Mouse (Mus musculus): ENCODE results near the gene Trub2.

Trub2 gene

GRCm38 (mm10) chr2:29748499-29748898, 39.8 kb downstream of the Trub2 start:
- CTCF ChIA-PET, result interaction anchor here (0.5 to 2.3 kb wide), 40 partner anchors 9 to 626 kb away, joined by 3 to 18 read pairs (median 4); partner anchors contain the start of gene Rapgef1 (in 1 of the 4)

GRCm38 (mm10) chr2:29747852-29748251, 40.5 kb downstream of the Trub2 start:
- ChIA-PET POLR2A (interaction anchor here (0.6 to 35.2 kb wide), 89 partner anchors 9 to 824 kb away, joined by 3 to 884 read pairs (median 4); partner anchors contain the start of genes Slc27a4 (in 2 of the 4), Coq4 (in 1 of the 4), Gm13547 (in 1 of the 4) and Odf2 (in 1 of the 4)), CTCF (interaction anchor here (0.5 to 2.3 kb wide), 64 partner anchors 8 to 925 kb away, joined by 3 to 18 read pairs (median 4); partner anchors contain the start of genes Rapgef1 (in 2 of the 4), Coq4 (in 1 of the 4) and Urm1 (in 1 of the 4))

More at GRCm38 (mm10) chr2:29748499-29748898, 39.8 kb downstream of the Trub2 start:
- POLR2A ChIA-PET, result interaction anchor here (0.6 to 35.2 kb wide), 91 partner anchors 8 to 524 kb away, joined by 3 to 884 read pairs (median 4); partner anchors contain the start of genes Slc27a4 (in 2 of the 4), Coq4 (in 1 of the 4), Gm13547 (in 1 of the 4) and Odf2 (in 1 of the 4)

GRCm38 (mm10) chr2:29747188-29747782, 41.0 kb downstream of the Trub2 start:
- CTCF ChIA-PET, result interaction anchor here (0.6 to 2.3 kb wide), 43 partner anchors 8 to 925 kb away, joined by 3 to 15 read pairs (median 4); partner anchors contain the start of genes Rapgef1 (in 2 of the 4), Coq4 (in 1 of the 4) and Urm1 (in 1 of the 4)
- POLR2A ChIA-PET, result interaction anchor here (0.6 to 35.2 kb wide), 57 partner anchors 9 to 823 kb away, joined by 3 to 884 read pairs (median 5); partner anchors contain the start of genes Slc27a4 (in 2 of the 4), Coq4 (in 1 of the 4), Rapgef1 (in 1 of the 4) and Urm1 (in 1 of the 4)

- CTCF ChIA-PET, result interaction anchor here in 2 of 4 experiments (0.8 to 1.6 kb wide), 3 partner anchors 13 to 74 kb away, joined by 3 to 5 read pairs (median 3); no protein-coding TSS in a partner anchor
- POLR2A ChIA-PET, result interaction anchor here in 3 of 4 experiments (0.6 to 35.2 kb wide), 13 partner anchors 9 to 391 kb away, joined by 3 to 884 read pairs (median 3); partner anchors contain the start of gene Coq4 (in 1 of the 3)
Measured at GRCm38 (mm10) chr2:29744256-29744655, 44.0 kb downstream of the Trub2 start.

- ChIA-PET POLR2A (interaction anchor here in 3 of 4 experiments (0.6 to 42.2 kb wide), 14 partner anchors 4 to 108 kb away, joined by 3 to 884 read pairs (median 4); partner anchors contain the start of genes Gm13420 (in 2 of the 3), Gm13547 (in 1 of the 3) and Slc27a4 (in 1 of the 3)), CTCF (interaction anchor here in 2 of 4 experiments (1.3 to 1.5 kb wide), 3 partner anchors 9 to 33 kb away, joined by 3 to 9 read pairs (median 4); no protein-coding TSS in a partner anchor)
Measured at GRCm38 (mm10) chr2:29741207-29741606, 47.1 kb downstream of the Trub2 start.

GRCm38 (mm10) chr2:29739368-29739767, 48.9 kb downstream of the Trub2 start:
- ChIA-PET CTCF (interaction anchor here in 3 of 4 experiments (0.8 to 1.7 kb wide), 8 partner anchors 9 to 129 kb away, joined by 3 to 13 read pairs (median 4); partner anchors contain the start of genes Cercam (in 1 of the 3) and Gm13547 (in 1 of the 3)), POLR2A (interaction anchor here (0.5 to 42.2 kb wide), 20 partner anchors 2 to 664 kb away, joined by 3 to 884 read pairs (median 4); partner anchors contain the start of gene Gm13420 (in 2 of the 4))

- POLR2A ChIA-PET, result interaction anchor here (0.6 to 42.2 kb wide), 23 partner anchors 2 to 214 kb away, joined by 3 to 884 read pairs (median 4); partner anchors contain the start of gene Gm13420 (in 2 of the 4)
- CTCF ChIA-PET, result interaction anchor here in 3 of 4 experiments (0.6 to 1.7 kb wide), 8 partner anchors 10 to 130 kb away, joined by 3 to 13 read pairs (median 4); partner anchors contain the start of genes Cercam (in 1 of the 3) and Gm13547 (in 1 of the 3)
Measured at GRCm38 (mm10) chr2:29738799-29739198, 49.5 kb downstream of the Trub2 start.

GRCm38 (mm10) chr2:29737209-29737925, 50.9 kb downstream of the Trub2 start:
- ChIA-PET POLR2A (interaction anchor here in 2 of 4 experiments (0.9 to 42.2 kb wide), 13 partner anchors 0 to 253 kb away, joined by 3 to 884 read pairs (median 4); partner anchors contain the start of gene Gm13420 (in 2 of the 2)), CTCF (no interaction called here)

GRCm38 (mm10) chr2:29735708-29736107, 52.6 kb downstream of the Trub2 start:
- CTCF ChIA-PET, result interaction anchor here in 2 of 4 experiments (1.0 to 1.3 kb wide), 2 partner anchors 12 to 27 kb away, joined by 3 read pairs; no protein-coding TSS in a partner anchor
- POLR2A ChIA-PET, result interaction anchor here in 2 of 4 experiments (0.6 to 42.2 kb wide), 13 partner anchors 1 to 104 kb away, joined by 3 to 884 read pairs (median 5); partner anchors contain the start of gene Gm13420 (in 2 of the 2)

GRCm38 (mm10) chr2:29733348-29733747, 55.0 kb downstream of the Trub2 start:
- ChIA-PET POLR2A (interaction anchor here in 3 of 4 experiments (0.8 to 42.2 kb wide), 18 partner anchors 4 to 156 kb away, joined by 3 to 884 read pairs (median 6); partner anchors contain the start of genes Gm13420 (in 2 of the 3), Odf2 (in 1 of the 3) and Rapgef1 (in 1 of the 3)), CTCF (interaction anchor here (0.6 to 3.6 kb wide), 8 partner anchors 15 to 364 kb away, joined by 3 to 12 read pairs (median 4); no protein-coding TSS in a partner anchor)

- POLR2A ChIA-PET, result interaction anchor here (0.6 to 42.2 kb wide), 23 partner anchors 4 to 1170 kb away, joined by 3 to 884 read pairs (median 5); partner anchors contain the start of genes Gm13420 (in 2 of the 4), Rapgef1 (in 1 of the 4) and Slc27a4 (in 1 of the 4)
- CTCF ChIA-PET, result interaction anchor here (1.0 to 3.6 kb wide), 7 partner anchors 8 to 114 kb away, joined by 3 to 12 read pairs (median 9); no protein-coding TSS in a partner anchor
Measured at GRCm38 (mm10) chr2:29732559-29732958, 55.7 kb downstream of the Trub2 start.

GRCm38 (mm10) chr2:29731545-29731944, 56.8 kb downstream of the Trub2 start:
- ChIA-PET CTCF (interaction anchor here in 3 of 4 experiments (0.5 to 3.6 kb wide), 22 partner anchors 9 to 241 kb away, joined by 3 to 13 read pairs (median 5); partner anchors contain the start of gene Rapgef1 (in 1 of the 3)), POLR2A (interaction anchor here in 3 of 4 experiments (0.6 to 42.2 kb wide), 22 partner anchors 5 to 343 kb away, joined by 3 to 884 read pairs (median 5); partner anchors contain the start of genes Gm13420 (in 2 of the 3), Rapgef1 (in 1 of the 3), Slc27a4 (in 1 of the 3) and Urm1 (in 1 of the 3))

GRCm38 (mm10) chr2:29729500-29729899, 58.8 kb downstream of the Trub2 start:
- ChIA-PET POLR2A (interaction anchor here (0.6 to 42.2 kb wide), 30 partner anchors 7 to 531 kb away, joined by 3 to 884 read pairs (median 5); partner anchors contain the start of genes Gm13420 (in 2 of the 4) and Urm1 (in 1 of the 4)), CTCF (interaction anchor here in 2 of 4 experiments (0.6 to 1.7 kb wide), 3 partner anchors 21 to 60 kb away, joined by 3 to 4 read pairs (median 4); no protein-coding TSS in a partner anchor)

- POLR2A ChIA-PET, result interaction anchor here in 2 of 4 experiments (0.7 to 42.2 kb wide), 15 partner anchors 4 to 102 kb away, joined by 3 to 884 read pairs (median 4); partner anchors contain the start of gene Gm13420 (in 1 of the 2)
- CTCF ChIA-PET, result interaction anchor here in 2 of 4 experiments (0.7 to 1.1 kb wide), 2 partner anchors 8 to 9 kb away, joined by 3 read pairs; no protein-coding TSS in a partner anchor
Measured at GRCm38 (mm10) chr2:29724664-29725365, 63.5 kb downstream of the Trub2 start.

GRCm38 (mm10) chr2:29723132-29723531, 65.2 kb downstream of the Trub2 start:
- CTCF ChIA-PET, result interaction anchor here in 3 of 4 experiments (0.6 to 1.4 kb wide), 5 partner anchors 14 to 1570 kb away, joined by 3 to 6 read pairs (median 4); no protein-coding TSS in a partner anchor
- POLR2A ChIA-PET, result interaction anchor here (0.5 to 42.2 kb wide), 19 partner anchors 2 to 750 kb away, joined by 3 to 884 read pairs (median 4); partner anchors contain the start of gene Gm13420 (in 1 of the 4)
